Mouse (Mus musculus): ENCODE measurements around the gene Rlbp1.

Gene Rlbp1

GRCm38 (mm10) chr7:79376516-79377275 is 10.2 kb downstream of the Rlbp1 start:
- no peak for DNase-seq (ENCODE audit: inconsistent ontology term)

- no peak for DNase-seq (ENCODE audit: inconsistent ontology term)
These were observed 11.3 kb downstream of the Rlbp1 start for GRCm38 (mm10) chr7:79375594-79375993.

GRCm38 (mm10) chr7:79374017-79374416 is 12.8 kb downstream of the Rlbp1 start:
- no peak for DNase-seq (ENCODE audit: inconsistent ontology term)

- DNase-seq (ENCODE audit: inconsistent ontology term) = peak; percentile 70
These were observed 15.4 kb downstream of the Rlbp1 start for GRCm38 (mm10) chr7:79371321-79371879.

- DNase-seq (ENCODE audit: inconsistent ontology term) = no peak
These were observed 17.4 kb downstream of the Rlbp1 start for GRCm38 (mm10) chr7:79369416-79369815.

- no peak for DNase-seq (ENCODE audit: inconsistent ontology term)
These were observed 18.2 kb downstream of the Rlbp1 start for GRCm38 (mm10) chr7:79368664-79369063.

GRCm38 (mm10) chr7:79363370-79364043 is 23.3 kb downstream of the Rlbp1 start:
- DNase-seq (ENCODE audit: inconsistent ontology term) = peak; percentile 92

GRCm38 (mm10) chr7:79362830-79363229 is 24.0 kb downstream of the Rlbp1 start:
- no peak for DNase-seq (ENCODE audit: inconsistent ontology term)

GRCm38 (mm10) chr7:79362208-79362607 is 24.6 kb downstream of the Rlbp1 start:
- DNase-seq (ENCODE audit: inconsistent ontology term) = peak; percentile 99

- no peak for DNase-seq (ENCODE audit: inconsistent ontology term)
These were observed 26.8 kb downstream of the Rlbp1 start for GRCm38 (mm10) chr7:79360056-79360455.

GRCm38 (mm10) chr7:79359183-79359435 is 27.7 kb downstream of the Rlbp1 start:
- DNase-seq (ENCODE audit: inconsistent ontology term) = no peak

- no peak for DNase-seq (ENCODE audit: inconsistent ontology term)
These were observed 28.3 kb downstream of the Rlbp1 start for GRCm38 (mm10) chr7:79358350-79359182.

- peak; percentile 84 for DNase-seq (ENCODE audit: inconsistent ontology term)
These were observed 37.0 kb downstream of the Rlbp1 start for GRCm38 (mm10) chr7:79349738-79350386.

GRCm38 (mm10) chr7:79348816-79349215 is 38.0 kb downstream of the Rlbp1 start:
- DNase-seq (ENCODE audit: inconsistent ontology term) = peak; percentile 85

- DNase-seq (ENCODE audit: inconsistent ontology term) = no peak
These were observed 39.6 kb downstream of the Rlbp1 start for GRCm38 (mm10) chr7:79347108-79347813.

- no peak for DNase-seq (ENCODE audit: inconsistent ontology term)
These were observed 40.2 kb downstream of the Rlbp1 start for GRCm38 (mm10) chr7:79346555-79347075.

- no peak for DNase-seq (ENCODE audit: inconsistent ontology term)
These were observed 40.9 kb downstream of the Rlbp1 start for GRCm38 (mm10) chr7:79345902-79346301.

- DNase-seq (ENCODE audit: inconsistent ontology term) = no peak
These were observed 50.4 kb downstream of the Rlbp1 start for GRCm38 (mm10) chr7:79336362-79336910.

- DNase-seq (ENCODE audit: inconsistent ontology term) = no peak
These were observed 53.4 kb downstream of the Rlbp1 start for GRCm38 (mm10) chr7:79333419-79333818.

- peak; percentile 40 for DNase-seq (ENCODE audit: inconsistent ontology term)
These were observed 55.7 kb downstream of the Rlbp1 start for GRCm38 (mm10) chr7:79331197-79331596.

GRCm38 (mm10) chr7:79328769-79329168 is 58.1 kb downstream of the Rlbp1 start:
- DNase-seq (ENCODE audit: inconsistent ontology term) = no peak

Data from Muller cell, postnatal 12 days (primary cell).